8 mouse cellular contexts compared by ENCODE assay signal in the genomic region with DNA sequence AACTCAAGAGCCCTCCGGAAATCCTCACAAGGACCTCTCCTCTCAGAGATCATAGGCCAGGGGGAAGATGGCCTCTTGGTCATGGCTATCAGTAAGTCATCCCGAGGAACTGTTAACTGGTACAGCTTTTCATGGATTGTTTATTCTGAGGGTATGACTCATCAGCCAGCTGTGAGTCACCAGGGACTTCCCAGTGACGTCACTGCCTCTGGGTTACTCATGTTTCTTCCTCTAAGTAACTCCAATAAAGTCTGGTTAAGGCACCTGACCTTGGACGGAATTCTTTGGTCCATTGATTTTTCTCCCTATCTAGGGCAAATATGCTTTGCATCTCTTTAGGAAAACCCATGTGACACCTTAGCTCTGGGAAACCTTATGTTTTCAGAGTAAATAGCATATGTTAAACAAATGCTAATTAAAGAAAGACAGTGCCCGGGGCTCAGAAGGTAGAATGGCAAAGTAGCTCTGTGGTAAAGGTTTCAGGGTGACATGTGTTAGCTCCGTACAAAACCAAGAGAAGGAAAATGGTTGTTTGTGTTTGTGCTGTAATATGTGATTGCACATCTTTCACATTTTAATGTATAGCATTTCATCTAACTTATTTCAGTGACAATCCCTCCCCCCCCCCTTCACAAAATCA.
A peak's percentile ranks its signal among the peaks of the same experiment; 100 is the strongest.
DNase-seq lines count a peak whose midpoint lies in the region; TF ChIP-seq lines count a peak whose summit lies in the region.
"Had no signal": no experiment of that assay in that cellular context is flagged by ENCODE, and none has a peak within 500 bp of the region (broad histone marks: within the 10 kb centered on the region; RNA-seq: fewer than 3 reads in every experiment).

No protein-coding gene starts in this region.

- 15% methylated on average over 6 of the region's 6 CpGs for WGBS in kidney, adult 2 months

- TF ChIP-seq POLR2A in bone marrow macrophage, adult 2 months (IDR thresholded peaks at IDR 0.05; ENCODE audit: borderline replicate concordance, low read depth, low read length), result no peak
- TF ChIP-seq POLR2A in kidney, adult 2 months (IDR thresholded peaks at IDR 0.05; ENCODE audit: low read depth, low read length), result no peak
- TF ChIP-seq POLR2A in myocyte (IDR thresholded peaks at IDR 0.05; ENCODE audit: insufficient read length, low read depth), result no peak

- peak overlapping the region; percentile 52 for H3K4me2 ChIP-seq in myocyte (ENCODE audit: low read depth)
- H3K4me2 ChIP-seq: embryonic facial prominence, embryonic 13.5 days had no signal

- H3K36me3 ChIP-seq in kidney, adult 2 months (ENCODE audit: control insufficient read depth, insufficient read depth, low read length), result no peaks in the 10 kb centered on the region
- no peaks in the 10 kb centered on the region for H3K36me3 ChIP-seq in myocyte (ENCODE audit: control insufficient read depth, insufficient read depth)
- H3K36me3 ChIP-seq: embryonic facial prominence, embryonic 13.5 days had no signal

- no peak overlapping the region for H3K4me3 ChIP-seq in bone marrow macrophage, adult 2 months (ENCODE audit: insufficient read depth, low read length)
- no peak overlapping the region for H3K4me3 ChIP-seq in kidney, adult 2 months (ENCODE audit: insufficient read depth, low read depth, low read length)
- no peak overlapping the region for H3K4me3 ChIP-seq in myocyte
- H3K4me3 ChIP-seq: embryonic facial prominence, embryonic 13.5 days had no signal

- TF ChIP-seq CTCF in bone marrow macrophage, adult 2 months (IDR thresholded peaks at IDR 0.05; ENCODE audit: low read depth, low read length), result no peak
- no peak for TF ChIP-seq CTCF in kidney, adult 2 months (conservative IDR thresholded peaks at IDR 0.05; ENCODE audit: insufficient read depth, insufficient read length, low read depth, low read length)

- no peaks in the 10 kb centered on the region for H3K79me2 ChIP-seq in myocyte (ENCODE audit: control insufficient read depth, insufficient read depth)

- DNase-seq in urinary bladder, postnatal 14 days (ENCODE audit: low spot score), result peak; percentile 48
- DNase-seq in urinary bladder, postnatal 25 days (ENCODE audit: low spot score), result no peak
- peak; percentile 43 for DNase-seq in kidney, adult 2 months
- no peak for DNase-seq in layer of hippocampus, adult 11-12 months (ENCODE audit: low spot score)
- DNase-seq in cerebellum, postnatal 4 days (ENCODE audit: low spot score in 2 of 2), result no peak

- peaks cover 31% of the 10 kb centered on the region for H3K4me1 ChIP-seq in bone marrow macrophage, adult 2 months (ENCODE audit: control insufficient read depth, insufficient read depth, low read length)
- no peaks in the 10 kb centered on the region for H3K4me1 ChIP-seq in kidney, adult 2 months (ENCODE audit: control insufficient read depth, insufficient read depth, low read length)
- H3K4me1 ChIP-seq: embryonic facial prominence, embryonic 13.5 days had no signal

- 0 out of 2 replicates have a peak overlapping the region, but pooled peaks have one; percentile 13 for H3K27ac ChIP-seq in bone marrow macrophage, adult 2 months (ENCODE audit: insufficient read depth, low read depth, low read length)
- H3K27ac ChIP-seq in kidney, adult 2 months (ENCODE audit: insufficient read depth, low read depth, low read length), result no peak overlapping the region
- H3K27ac ChIP-seq: embryonic facial prominence, embryonic 13.5 days had no signal

- no peak overlapping the region for H3ac ChIP-seq in myocyte (ENCODE audit: control insufficient read depth, insufficient read length)

- H3K27me3 ChIP-seq in kidney, adult 2 months (replicated peaks; ENCODE audit: control insufficient read depth, insufficient read depth, low read length), result no peaks in the 10 kb centered on the region
- no peaks in the 10 kb centered on the region for H3K27me3 ChIP-seq in myocyte (ENCODE audit: control insufficient read depth, insufficient read depth, insufficient read length)
- H3K27me3 ChIP-seq: embryonic facial prominence, embryonic 13.5 days had no signal

TF ChIP-seq in myocyte, 11 proteins besides CTCF, POLR2A, EP300 and RAD21:
- TF ChIP-seq MAX (IDR thresholded peaks at IDR 0.05; ENCODE audit: low read depth) (no peak), USF1 (IDR thresholded peaks at IDR 0.05; ENCODE audit: low read depth) (no peak), TCF12 (IDR thresholded peaks at IDR 0.05; ENCODE audit: insufficient read depth, poor library complexity, severe bottlenecking) (no peak), CEBPB (IDR thresholded peaks at IDR 0.05; ENCODE audit: insufficient read depth, poor library complexity, severe bottlenecking) (no peak), POLR2AphosphoS2 (IDR thresholded peaks at IDR 0.05; ENCODE audit: insufficient read length, low read depth) (no peak), TCF3 (IDR thresholded peaks at IDR 0.05; ENCODE audit: insufficient read length, low read depth) (no peak), SRF (IDR thresholded peaks at IDR 0.05; ENCODE audit: control insufficient read depth, insufficient read length, low read depth) (no peak), MYOG (IDR thresholded peaks at IDR 0.05; ENCODE audit: control insufficient read depth in 1 of 3, insufficient read depth in 1 of 3, insufficient read length in 2 of 3, low read depth in 2 of 3) (no peak), E2F4 (IDR thresholded peaks at IDR 0.05; ENCODE audit: insufficient read depth) (no peak), REST (IDR thresholded peaks at IDR 0.05; ENCODE audit: insufficient read depth, insufficient read length) (no peak), MYOD1 (IDR thresholded peaks at IDR 0.05; ENCODE audit: control insufficient read depth in 1 of 3, insufficient read length in 2 of 3, low read depth in 2 of 3) (no peak)

Comparison
In these comparisons a context has a peak if more than half of its experiments do, and no peak if none do; other contexts are left out.
1. DNase-seq: peak in urinary bladder, postnatal 14 days (single experiment) and kidney, adult 2 months (single experiment); none in urinary bladder, postnatal 25 days (single experiment), layer of hippocampus, adult 11-12 months (single experiment) and cerebellum, postnatal 4 days (0 of 2).